Mouse (Mus musculus): ENCODE results near the gene Tfb2m. TPM values are rescaled to one million over a fixed set of nuclear protein-coding genes. Genes with fewer than 3 reads are reported as not detected.
A peak's percentile ranks its signal among the peaks of the same experiment; 100 is the strongest.

The Tfb2m gene
- polyA plus RNA-seq, 1 experiment from 2014 or later = 7.7 TPM

- Histone ChIP-seq H3K4me2 (ENCODE audit: low read depth, low read length) (no peak overlapping the region), H3K4me3 (ENCODE audit: low read depth, low read length) (no peak overlapping the region), H3K27ac (ENCODE audit: low read length) (no peak overlapping the region), H3K36me3 (ENCODE audit: control insufficient read depth, insufficient read depth) (peaks cover 3% of the 10 kb centered on the region; the same call in 1 of the 2 replicates), H3K9ac (ENCODE audit: low read depth, low read length) (no peak overlapping the region), H3K27me3 (ENCODE audit: control insufficient read depth, insufficient read depth, low read depth, low read length) (no peaks in the 10 kb centered on the region), H3K9me3 (replicated peaks; ENCODE audit: control insufficient read depth, low read length) (no peaks in the 10 kb centered on the region), H3K4me1 (ENCODE audit: control insufficient read depth, low read depth, low read length) (peaks cover 9% of the 10 kb centered on the region)
- ATAC-seq (ENCODE audit: low read depth) = no peak
- WGBS (ENCODE audit: insufficient replicate concordance) = 84% methylated on average over 5 of the region's 5 CpGs
Observed at GRCm38 (mm10) chr1:179563926-179564325, 17.9 kb upstream of the Tfb2m start.

- no peak overlapping the region for H3K27ac ChIP-seq (ENCODE audit: low read length)
- ATAC-seq (ENCODE audit: low read depth) = no peak
- no peak overlapping the region for H3K4me2 ChIP-seq (ENCODE audit: low read depth, low read length)
- H3K27me3 ChIP-seq (ENCODE audit: control insufficient read depth, insufficient read depth, low read depth, low read length) = no peaks in the 10 kb centered on the region
- WGBS (ENCODE audit: insufficient replicate concordance) = 75% methylated on average over 4 of the region's 4 CpGs
- no peak overlapping the region for H3K4me3 ChIP-seq (ENCODE audit: low read depth, low read length)
- H3K4me1 ChIP-seq (ENCODE audit: control insufficient read depth, low read depth, low read length) = peaks cover 4% of the 10 kb centered on the region
- H3K9ac ChIP-seq (ENCODE audit: low read depth, low read length) = no peak overlapping the region
- H3K36me3 ChIP-seq (ENCODE audit: control insufficient read depth, insufficient read depth) = peaks cover 3% of the 10 kb centered on the region; the same call in 1 of the 2 replicates
- no peaks in the 10 kb centered on the region for H3K9me3 ChIP-seq (replicated peaks; ENCODE audit: control insufficient read depth, low read length)
Observed at GRCm38 (mm10) chr1:179563211-179563610, 17.1 kb upstream of the Tfb2m start.

DNA sequence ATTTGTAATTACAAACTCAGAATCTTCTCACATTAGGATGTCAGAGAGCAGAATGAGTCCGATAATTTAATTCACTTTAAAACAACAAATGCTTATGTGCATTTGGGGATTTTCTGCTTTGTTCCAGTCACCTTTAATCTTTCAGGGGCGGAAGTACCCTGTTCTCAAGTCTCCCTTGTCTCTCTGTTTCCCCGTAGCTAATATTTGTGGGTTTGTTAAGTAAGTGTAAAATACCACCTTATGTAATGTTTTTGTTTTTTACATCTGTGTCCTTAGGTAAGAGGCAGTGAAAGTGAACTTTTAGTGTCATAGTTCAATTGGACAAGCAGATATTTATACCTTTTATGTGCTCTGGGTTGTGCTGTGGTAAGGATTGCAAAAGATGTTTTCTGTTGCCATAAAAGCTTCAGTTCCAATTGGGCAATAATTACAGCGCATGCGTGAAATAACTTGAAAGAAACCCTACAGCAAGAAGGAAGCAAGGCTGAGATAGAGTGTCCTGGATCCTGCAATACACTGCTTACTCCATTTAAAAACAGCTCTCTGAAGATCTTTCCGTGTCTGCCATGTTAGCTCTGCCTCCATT is 14.9 kb upstream of the Tfb2m start:
- Histone ChIP-seq H3K27ac (ENCODE audit: low read length) (peak overlapping the region; percentile 3; the same call in 1 of the 2 replicates), H3K36me3 (ENCODE audit: control insufficient read depth, insufficient read depth) (peaks cover 3% of the 10 kb centered on the region; the same call in 1 of the 2 replicates), H3K4me3 (ENCODE audit: low read depth, low read length) (no peak overlapping the region), H3K27me3 (ENCODE audit: control insufficient read depth, insufficient read depth, low read depth, low read length) (no peaks in the 10 kb centered on the region), H3K9me3 (replicated peaks; ENCODE audit: control insufficient read depth, low read length) (no peaks in the 10 kb centered on the region), H3K4me1 (ENCODE audit: control insufficient read depth, low read depth, low read length) (no peaks in the 10 kb centered on the region), H3K9ac (ENCODE audit: low read depth, low read length) (no peak overlapping the region), H3K4me2 (ENCODE audit: low read depth, low read length) (no peak overlapping the region)
- ATAC-seq (ENCODE audit: low read depth) = peak; percentile 39; the same call in 1 of the 2 replicates
- WGBS (ENCODE audit: insufficient replicate concordance) = 83% methylated on average over 6 of the region's 6 CpGs

DNA sequence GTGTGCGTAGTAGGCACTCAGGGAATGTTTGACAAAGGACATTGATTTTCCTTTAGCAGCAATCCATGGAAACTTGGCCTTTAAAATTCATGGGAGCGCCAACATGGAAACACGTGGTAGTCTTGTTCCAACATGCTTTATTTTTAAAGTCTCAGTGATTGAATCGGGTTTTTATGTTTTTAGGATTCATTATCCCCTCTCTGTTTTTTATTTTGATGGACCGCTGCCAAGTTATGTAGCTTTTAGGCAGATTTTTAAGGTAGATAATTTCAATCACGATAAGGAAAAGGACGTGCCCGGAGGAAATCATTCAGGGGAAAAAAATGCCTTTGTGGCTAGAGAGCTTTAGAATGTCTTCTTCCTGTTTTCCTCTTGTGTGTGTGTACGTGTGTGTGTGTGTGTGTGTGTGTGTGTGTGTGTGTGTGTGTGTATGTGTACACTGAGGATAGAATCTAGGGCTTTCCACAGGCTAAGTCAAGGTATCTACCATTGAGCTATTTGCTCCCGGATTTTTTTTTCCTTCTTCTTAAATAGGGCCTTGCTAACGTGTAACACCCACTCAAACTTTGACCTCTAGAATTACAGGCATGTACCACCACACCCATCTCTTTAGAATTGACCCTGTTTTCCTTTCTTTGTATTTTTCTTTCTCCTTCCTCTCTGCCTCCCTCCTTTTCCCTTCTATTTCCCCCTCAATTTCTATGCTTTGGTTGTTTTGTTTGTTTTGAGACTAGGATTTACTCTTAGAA is 13.6 kb upstream of the Tfb2m start:
- Histone ChIP-seq H3K4me2 (ENCODE audit: low read depth, low read length) (no peak overlapping the region), H3K27ac (ENCODE audit: low read length) (no peak overlapping the region), H3K9me3 (replicated peaks; ENCODE audit: control insufficient read depth, low read length) (no peaks in the 10 kb centered on the region), H3K9ac (ENCODE audit: low read depth, low read length) (no peak overlapping the region), H3K27me3 (ENCODE audit: control insufficient read depth, insufficient read depth, low read depth, low read length) (no peaks in the 10 kb centered on the region), H3K36me3 (ENCODE audit: control insufficient read depth, insufficient read depth) (peaks cover 3% of the 10 kb centered on the region; the same call in 1 of the 2 replicates), H3K4me3 (ENCODE audit: low read depth, low read length) (no peak overlapping the region), H3K4me1 (ENCODE audit: control insufficient read depth, low read depth, low read length) (no peaks in the 10 kb centered on the region)
- 44% methylated on average over 11 of the region's 11 CpGs for WGBS (ENCODE audit: insufficient replicate concordance)
- ATAC-seq (ENCODE audit: low read depth) = no peak

- Histone ChIP-seq H3K27ac (ENCODE audit: low read length) (no peak overlapping the region), H3K36me3 (ENCODE audit: control insufficient read depth, insufficient read depth) (peaks cover 3% of the 10 kb centered on the region; the same call in 1 of the 2 replicates), H3K4me1 (ENCODE audit: control insufficient read depth, low read depth, low read length) (peaks cover 22% of the 10 kb centered on the region), H3K4me2 (ENCODE audit: low read depth, low read length) (no peak overlapping the region), H3K4me3 (ENCODE audit: low read depth, low read length) (no peak overlapping the region), H3K9me3 (replicated peaks; ENCODE audit: control insufficient read depth, low read length) (no peaks in the 10 kb centered on the region), H3K9ac (ENCODE audit: low read depth, low read length) (no peak overlapping the region), H3K27me3 (ENCODE audit: control insufficient read depth, insufficient read depth, low read depth, low read length) (no peaks in the 10 kb centered on the region)
- whole genome bisulfite sequencing (ENCODE audit: insufficient replicate concordance) = 73% methylated on average over 3 of the region's 3 CpGs
- ATAC-seq (ENCODE audit: low read depth) = no peak
Observed at GRCm38 (mm10) chr1:179556921-179557320, 10.9 kb upstream of the Tfb2m start.

GRCm38 (mm10) chr1:179553949-179554347 is 7.9 kb upstream of the Tfb2m start:
- peaks cover 42% of the 10 kb centered on the region for H3K4me1 ChIP-seq (ENCODE audit: control insufficient read depth, low read depth, low read length)
- H3K4me3 ChIP-seq (ENCODE audit: low read depth, low read length) = no peak overlapping the region
- no peak overlapping the region for H3K9ac ChIP-seq (ENCODE audit: low read depth, low read length)
- H3K27me3 ChIP-seq (ENCODE audit: control insufficient read depth, insufficient read depth, low read depth, low read length) = no peaks in the 10 kb centered on the region
- H3K27ac ChIP-seq (ENCODE audit: low read length) = peak overlapping the region; percentile 42; the same call in 1 of the 2 replicates
- 52% methylated on average over 4 of the region's 4 CpGs for WGBS (ENCODE audit: insufficient replicate concordance)
- H3K9me3 ChIP-seq (replicated peaks; ENCODE audit: control insufficient read depth, low read length) = no peaks in the 10 kb centered on the region
- no peak overlapping the region for H3K4me2 ChIP-seq (ENCODE audit: low read depth, low read length)
- H3K36me3 ChIP-seq (ENCODE audit: control insufficient read depth, insufficient read depth) = no peaks in the 10 kb centered on the region
- no peak for ATAC-seq (ENCODE audit: low read depth)

- WGBS (ENCODE audit: insufficient replicate concordance) = 49% methylated on average over 5 of the region's 5 CpGs
- H3K27me3 ChIP-seq (ENCODE audit: control insufficient read depth, insufficient read depth, low read depth, low read length) = no peaks in the 10 kb centered on the region
- H3K27ac ChIP-seq (ENCODE audit: low read length) = no peak overlapping the region; the same call in 1 of the 2 replicates
- no peak overlapping the region for H3K9ac ChIP-seq (ENCODE audit: low read depth, low read length)
- peaks cover 45% of the 10 kb centered on the region for H3K4me1 ChIP-seq (ENCODE audit: control insufficient read depth, low read depth, low read length)
- no peaks in the 10 kb centered on the region for H3K36me3 ChIP-seq (ENCODE audit: control insufficient read depth, insufficient read depth)
- no peak for ATAC-seq (ENCODE audit: low read depth)
- H3K4me3 ChIP-seq (ENCODE audit: low read depth, low read length) = no peak overlapping the region
- no peaks in the 10 kb centered on the region for H3K9me3 ChIP-seq (replicated peaks; ENCODE audit: control insufficient read depth, low read length)
- no peak overlapping the region for H3K4me2 ChIP-seq (ENCODE audit: low read depth, low read length)
Observed at GRCm38 (mm10) chr1:179553197-179553948, 7.3 kb upstream of the Tfb2m start.

DNA sequence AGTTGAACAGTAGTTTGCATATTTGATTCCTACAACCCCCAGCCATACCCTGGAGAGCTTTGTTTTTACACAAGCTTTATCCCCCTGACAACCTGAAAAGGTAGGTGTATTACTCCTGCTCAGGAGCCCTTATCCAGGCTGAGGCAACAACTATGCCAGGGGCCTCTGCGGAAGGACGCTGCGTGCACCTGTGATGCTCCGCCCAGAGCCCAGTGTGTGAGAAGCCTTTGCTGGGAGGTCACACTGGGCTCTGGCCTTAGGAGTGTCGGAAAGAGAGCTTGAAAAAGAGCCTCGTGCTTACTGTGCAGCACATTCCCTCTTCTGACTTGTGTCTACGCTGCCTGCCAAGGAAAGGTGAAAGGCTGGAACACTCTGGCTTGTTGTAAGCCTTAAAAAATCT is 6.7 kb upstream of the Tfb2m start:
- peak; percentile 51 for ATAC-seq (ENCODE audit: low read depth)
- H3K4me2 ChIP-seq (ENCODE audit: low read depth, low read length) = 0 out of 2 replicates have a peak overlapping the region, but pooled peaks have one; percentile 6
- H3K9ac ChIP-seq (ENCODE audit: low read depth, low read length) = peak overlapping the region; percentile 15; the same call in 1 of the 2 replicates
- H3K27ac ChIP-seq (ENCODE audit: low read length) = peak overlapping the region; percentile 75; the same call in 1 of the 2 replicates
- H3K9me3 ChIP-seq (replicated peaks; ENCODE audit: control insufficient read depth, low read length) = no peaks in the 10 kb centered on the region
- H3K4me3 ChIP-seq (ENCODE audit: low read depth, low read length) = no peak overlapping the region
- no peaks in the 10 kb centered on the region for H3K36me3 ChIP-seq (ENCODE audit: control insufficient read depth, insufficient read depth)
- no peaks in the 10 kb centered on the region for H3K27me3 ChIP-seq (ENCODE audit: control insufficient read depth, insufficient read depth, low read depth, low read length)
- peaks cover 51% of the 10 kb centered on the region for H3K4me1 ChIP-seq (ENCODE audit: control insufficient read depth, low read depth, low read length)
- WGBS (ENCODE audit: insufficient replicate concordance) = 54% methylated on average over 7 of the region's 7 CpGs
